Mouse (Mus musculus) intestine, embryonic 16.5 days (tissue): ENCODE data around the gene Sval3. TPM values are rescaled to one million over a fixed set of nuclear protein-coding genes. Genes with fewer than 3 reads are reported as not detected.

Experiments used
- ATAC-seq: fragments of 200-750 bp; cut with Nextera tagmentation; 2 replicates; pipeline ENCODE4 v1.8.0; 2017; ENCODE audit warnings: moderate TSS enrichment, moderate library complexity
- H3K27ac ChIP-seq: fragments of 300-500 bp; sonication (generic); 2 replicates; pipeline ENCODE4 v1.5.1; 2014; ENCODE audit warnings: mild to moderate bottlenecking, low read length
- H3K27me3 ChIP-seq: fragments of 300-500 bp; sonication (generic); replicated peaks from 2 replicates; pipeline ENCODE4 v1.6.1; 2014; ENCODE audit warnings: low read length, control low read depth, mixed read lengths; ENCODE audit not compliant: control insufficient read depth, insufficient read depth
- H3K36me3 ChIP-seq: fragments of 300-500 bp; sonication (generic); 2 replicates; pipeline ENCODE4 v1.6.1; 2014; ENCODE audit warnings: low read length, control low read depth; ENCODE audit not compliant: control insufficient read depth, insufficient read depth
- H3K4me1 ChIP-seq: fragments of 300-500 bp; sonication (generic); 2 replicates; pipeline ENCODE4 v1.6.1; 2014; ENCODE audit warnings: low read length, control low read depth, mixed read lengths; ENCODE audit not compliant: control insufficient read depth, insufficient read depth
- H3K4me2 ChIP-seq: fragments of 300-500 bp; sonication (generic); 2 replicates; pipeline ENCODE4 v1.6.1; 2014; ENCODE audit warnings: low read depth, low read length, control low read depth
- H3K4me3 ChIP-seq: fragments of 300-500 bp; sonication (generic); 2 replicates; pipeline ENCODE4 v1.5.1; 2014; ENCODE audit warnings: mild to moderate bottlenecking, low read length
- H3K9ac ChIP-seq: fragments of 300-500 bp; sonication (generic); 2 replicates; pipeline ENCODE4 v1.6.1; 2014; ENCODE audit warnings: low read depth, low read length
- H3K9me3 ChIP-seq: fragments of 300-500 bp; sonication (generic); 2 replicates; pipeline ENCODE4 v1.6.1; 2016; ENCODE audit warnings: low read length, control low read depth; ENCODE audit not compliant: control insufficient read depth
- WGBS: fragments of 180-500 bp; shearing (Covaris S2); extraction: QIAGEN DNeasy Blood & Tissue Kit; methylation state at CpG from one replicate; pipeline ENCODE4 v1.1.7; 2014; 5-methylcytosine and 5-hydroxymethylcytosine counted together
- polyA plus RNA-seq: library from polyadenylated mRNA; unstranded; fragments of >200 nt; fragmentation: Nextera tagmentation; extraction: Ambion mirVana; gene quantifications from 2 replicates; pipeline ENCODE4 v1.2.1, GENCODE M21; 2015

Sval3 gene
- not detected in 2 replicates for polyA plus RNA-seq

DNA sequence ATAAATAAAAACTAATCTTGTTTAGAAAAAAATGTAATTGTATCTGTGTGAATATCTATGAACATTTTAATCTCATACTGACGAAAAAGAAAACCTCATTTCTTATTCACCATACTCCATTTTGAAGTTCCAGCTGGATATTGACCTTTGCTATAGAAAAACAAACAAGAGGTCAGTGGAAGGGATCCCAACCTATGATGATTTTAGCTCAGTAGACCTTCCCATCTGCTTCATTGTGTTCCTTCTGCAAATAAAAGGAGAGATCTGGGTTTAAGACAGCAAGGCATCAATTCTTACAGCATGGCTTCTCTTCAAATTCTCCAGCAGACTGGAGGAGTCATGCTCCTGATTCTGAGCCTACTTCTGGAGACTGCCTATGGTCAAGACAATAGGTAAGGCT, at the start of gene Sval3:
Sval3 (plus strand) TSS at position 301 of the 400 bp plus-strand sequence.
- no peaks in the 10 kb centered on the region for H3K9me3 ChIP-seq
- 80% methylated on average over 1 of the region's 1 CpGs for WGBS
- no peak within 1 kb of the TSS for H3K4me3 ChIP-seq
- no peaks in the 10 kb centered on the region for H3K36me3 ChIP-seq
- H3K9ac ChIP-seq = no peak within 1 kb of the TSS
- no peak within 1 kb of the TSS for H3K27ac ChIP-seq
- H3K4me2 ChIP-seq = no peak within 1 kb of the TSS
- H3K4me1 ChIP-seq = no peaks in the 10 kb centered on the region
- no peaks in the 10 kb centered on the region for H3K27me3 ChIP-seq
- ATAC-seq = no peak

GRCm38 (mm10) chr6:41951330-41951729, 16.6 kb upstream of the Sval3 start, which contains the start of gene Sval1:
TSS of gene Sval1 (plus strand) at chr6:41951630.
- ATAC-seq = no peak
- no peaks in the 10 kb centered on the region for H3K9me3 ChIP-seq
- no peaks in the 10 kb centered on the region for H3K4me1 ChIP-seq
- WGBS = 73% methylated on average over 1 of the region's 1 CpGs
- H3K9ac ChIP-seq = no peak within 1 kb of the TSS
- H3K4me3 ChIP-seq = no peak within 1 kb of the TSS
- H3K27me3 ChIP-seq = no peaks in the 10 kb centered on the region
- no peak within 1 kb of the TSS for H3K4me2 ChIP-seq
- H3K36me3 ChIP-seq = no peaks in the 10 kb centered on the region
- no peak within 1 kb of the TSS for H3K27ac ChIP-seq

Other genes with a start within 250 kb of the Sval3 start
- gene Olfr459, start 193.0 kb upstream of the Sval3 start, polyA plus RNA-seq = not detected in 2 replicates
- gene Pip, start 120.6 kb upstream of the Sval3 start, polyA plus RNA-seq = not detected in 2 replicates
- not detected in 2 replicates for gene Sval2, start 115.2 kb upstream of the Sval3 start, polyA plus RNA-seq
- 5.4 and 9.2 TPM in 2 replicates for gene Sval1, start 16.5 kb upstream of the Sval3 start, polyA plus RNA-seq
- gene Sva, start 70.3 kb downstream of the Sval3 start, polyA plus RNA-seq = not detected in 2 replicates
- not detected in 2 replicates for gene Tas2r139, start 172.8 kb downstream of the Sval3 start, polyA plus RNA-seq
- gene Tas2r144, start 247.2 kb downstream of the Sval3 start, polyA plus RNA-seq = not detected in 2 replicates